Mouse (Mus musculus): ENCODE measurements around the gene Olfr1378.
A peak's percentile ranks its signal among the peaks of the same experiment; 100 is the strongest.

Gene Olfr1378

DNA sequence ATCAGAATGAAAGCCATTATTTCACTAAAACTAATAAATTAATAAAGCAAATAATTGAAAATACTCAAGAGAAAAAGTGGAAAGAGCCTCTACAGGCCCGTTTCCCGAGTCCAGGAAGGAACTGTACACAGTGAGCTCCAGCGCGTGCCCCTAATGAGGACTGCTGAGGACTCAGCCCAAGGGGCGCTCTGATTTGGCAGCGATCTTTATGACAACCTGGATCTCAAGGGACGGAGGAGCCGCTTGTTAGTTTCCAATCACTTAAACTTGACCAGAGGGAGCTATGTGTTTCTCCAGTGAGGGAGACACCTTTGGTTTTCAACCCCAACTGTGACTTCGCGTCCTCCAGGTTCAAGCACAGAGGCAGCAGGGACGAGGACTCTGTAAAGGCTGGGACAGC lies at the start of gene Olfr1378:
Gene Olfr1378, plus strand, starts transcription at position 301 of the 400 bp plus-strand sequence.
- DNase-seq (ENCODE audit: low spot score) = no peak

DNA sequence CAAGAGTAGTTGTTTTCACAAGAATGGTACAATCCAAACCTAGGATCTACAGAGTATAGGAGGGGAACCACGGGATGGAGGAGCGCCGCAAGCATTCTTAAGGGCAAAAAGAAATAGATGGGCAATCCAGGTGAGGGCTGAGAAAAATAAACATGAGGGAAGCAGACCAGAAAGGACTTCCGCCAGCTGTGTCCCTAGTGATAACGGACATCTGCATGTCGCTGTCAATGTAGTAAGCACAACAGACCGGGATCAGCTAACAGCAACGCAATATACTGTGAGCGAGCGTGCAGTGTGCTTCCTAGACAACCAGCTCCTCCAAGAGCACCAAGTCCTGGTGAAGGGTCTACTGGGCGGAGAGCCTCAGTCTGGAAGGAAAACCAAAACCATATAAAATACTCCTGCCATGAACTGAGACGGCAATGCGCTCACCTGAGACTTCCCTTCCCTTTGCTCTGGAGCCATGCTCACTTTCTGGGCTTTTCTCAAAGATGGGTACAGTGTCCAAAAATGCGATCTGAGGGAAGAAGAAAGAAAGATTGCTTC lies 35.8 kb upstream of the Olfr1378 start:
- DNase-seq (ENCODE audit: low spot score) = no peak

DNA sequence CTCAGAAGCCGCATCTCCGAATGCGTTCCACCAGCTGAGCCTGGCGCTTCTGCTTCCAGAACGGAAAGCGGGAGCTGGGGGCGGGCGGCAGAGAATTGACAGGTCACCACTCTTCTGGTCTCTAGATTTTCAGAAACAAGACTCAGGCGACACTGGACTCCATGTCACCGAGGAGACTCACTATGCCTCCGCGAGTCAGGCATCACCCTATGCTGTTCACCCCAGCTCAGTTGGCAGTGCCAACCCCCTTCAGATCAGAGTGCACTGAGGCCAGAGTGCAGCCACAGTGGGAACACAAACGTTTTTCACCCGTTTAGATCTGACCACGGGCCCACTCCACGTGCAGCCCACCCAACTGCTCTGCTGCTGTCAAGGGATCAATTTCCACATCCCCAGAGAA lies 35.3 kb upstream of the Olfr1378 start:
- no peak for DNase-seq (ENCODE audit: low spot score)

DNA sequence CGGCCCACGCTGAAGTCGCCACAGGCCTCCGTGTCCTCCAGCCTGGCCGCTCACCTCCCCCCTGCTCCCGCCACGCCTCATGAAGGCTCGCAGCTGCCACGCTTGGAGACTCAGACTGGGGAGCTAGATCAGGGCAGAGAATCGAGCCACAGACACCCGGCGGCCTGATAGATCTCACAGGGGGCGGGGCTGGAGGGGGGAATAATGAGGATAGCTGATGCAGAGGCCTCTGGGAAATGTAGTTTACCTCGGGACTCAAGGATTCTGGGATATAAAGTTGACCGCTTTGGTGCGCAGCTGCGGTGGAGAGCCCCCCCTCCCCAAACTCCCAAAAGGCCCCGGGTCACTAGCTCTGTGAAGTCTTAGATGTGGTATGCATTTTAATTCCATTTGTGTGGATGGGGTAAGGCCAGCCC lies 34.9 kb upstream of the Olfr1378 start, which contains the start of gene Zfp354b:
Gene Zfp354b, minus strand, starts transcription at position 183 of the 416 bp plus-strand sequence.
- DNase-seq (ENCODE audit: low spot score) = peak; percentile 83

DNA sequence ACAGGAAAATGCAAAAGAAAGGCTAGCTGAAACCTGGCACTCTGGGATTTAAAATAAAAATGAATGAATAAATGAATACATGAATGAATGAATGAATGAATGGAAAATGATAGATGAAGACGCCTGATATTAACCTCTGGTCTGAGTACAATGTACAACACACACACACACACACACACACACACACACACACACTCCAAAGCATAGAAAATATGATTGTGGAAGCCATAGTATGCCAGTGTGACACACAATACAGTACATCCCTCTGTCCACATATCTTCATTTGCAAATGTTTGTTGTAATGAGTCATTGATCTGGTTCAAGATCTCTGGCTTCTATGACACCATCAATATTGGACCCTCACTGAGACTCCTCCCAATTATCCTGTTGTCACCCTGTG lies 34.3 kb upstream of the Olfr1378 start:
- DNase-seq (ENCODE audit: low spot score) = no peak

DNA sequence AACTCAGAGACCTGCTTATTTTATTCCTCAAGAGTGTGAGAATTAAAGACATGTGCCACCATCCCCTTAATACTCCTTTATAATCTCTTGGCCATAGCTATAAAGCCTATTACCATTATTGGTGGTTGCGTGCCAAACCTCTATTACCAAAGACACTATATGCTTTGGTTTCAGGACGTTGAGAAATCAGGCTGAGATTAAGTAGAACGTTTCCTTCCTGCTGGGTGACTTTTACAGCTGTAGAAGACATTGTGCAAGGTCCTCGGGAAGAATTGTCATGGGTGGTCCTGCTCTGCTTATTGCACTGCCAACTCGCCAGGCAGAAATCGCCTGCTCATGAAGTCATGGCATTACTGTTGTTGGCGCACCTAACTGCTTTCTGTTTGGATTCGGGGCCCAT lies 27.9 kb upstream of the Olfr1378 start:
- DNase-seq (ENCODE audit: low spot score) = no peak

DNA sequence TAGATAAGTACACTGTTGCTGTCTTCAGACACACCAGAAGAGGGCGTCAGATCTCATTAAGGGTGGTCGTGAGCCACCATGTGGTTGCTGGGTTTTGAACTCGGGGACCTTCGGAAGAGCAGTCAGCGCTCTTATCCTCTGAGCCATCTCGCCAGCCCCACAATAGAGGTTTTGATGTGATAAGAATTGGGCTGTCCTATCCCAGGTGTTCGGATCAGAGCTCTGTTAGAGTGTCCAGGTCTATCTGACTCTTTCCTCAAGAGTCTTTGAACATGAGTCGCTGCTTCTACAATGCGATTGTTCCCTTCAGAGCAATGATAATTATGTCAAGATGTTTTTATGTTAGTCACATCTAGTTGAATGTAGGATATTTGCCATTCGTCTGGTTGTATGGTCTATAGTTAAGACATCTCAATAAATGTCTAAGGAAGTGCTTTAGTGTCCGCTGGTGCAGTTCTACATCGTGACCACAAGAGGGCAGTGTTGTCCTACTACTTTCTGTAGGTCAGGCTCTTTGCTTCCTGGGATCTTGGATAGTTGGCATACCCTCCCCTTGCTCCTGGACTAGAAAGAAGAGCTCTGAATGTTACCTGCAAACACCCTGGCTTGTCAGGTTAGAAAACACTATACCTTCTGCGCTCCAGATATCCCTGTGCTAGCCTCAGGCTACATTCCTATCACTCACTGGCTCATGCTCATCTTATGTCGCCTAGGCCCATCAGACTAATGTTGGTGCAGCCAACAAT lies 26.5 kb upstream of the Olfr1378 start:
- no peak for DNase-seq (ENCODE audit: low spot score)

DNA sequence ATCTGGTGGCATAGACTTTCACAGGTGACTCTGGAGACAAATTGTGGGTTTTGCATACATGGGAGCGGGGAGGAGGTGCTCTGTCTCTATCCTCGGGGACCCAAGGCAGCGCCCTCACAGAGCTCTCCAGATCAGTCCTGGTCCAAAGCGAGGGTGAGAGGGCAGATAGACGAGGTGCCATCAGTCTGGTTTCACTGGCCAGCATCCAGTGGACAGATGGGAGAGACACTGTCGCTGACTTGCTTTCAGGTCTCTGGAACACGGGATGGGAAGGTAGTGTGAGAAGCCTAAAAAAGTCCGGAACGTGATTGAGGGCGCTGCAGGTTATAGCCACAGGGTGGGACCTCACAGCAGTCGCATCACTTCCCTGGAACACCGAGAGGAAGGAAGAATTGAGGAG lies 23.9 kb upstream of the Olfr1378 start:
- no peak for DNase-seq (ENCODE audit: low spot score)

DNA sequence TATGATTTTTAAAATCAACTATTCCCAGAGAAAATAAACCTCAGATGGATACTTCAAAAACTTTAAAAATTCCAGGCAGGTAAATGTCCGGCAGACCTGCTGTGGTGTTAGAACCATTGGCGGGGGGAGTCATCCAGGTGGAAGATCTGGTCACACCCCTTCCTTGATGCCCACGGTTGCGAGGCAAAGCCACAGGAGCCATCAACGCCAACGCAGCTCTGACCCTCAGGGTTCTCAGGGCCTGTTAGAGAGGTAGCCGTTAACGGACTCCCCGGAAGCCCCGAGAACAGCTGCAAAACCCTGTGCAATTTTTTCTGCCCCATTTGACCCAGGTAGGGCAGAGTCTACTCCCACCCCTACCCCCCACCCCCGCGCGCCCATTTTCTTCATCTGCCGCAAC lies 22.8 kb upstream of the Olfr1378 start, which contains the start of gene 4933414I15Rik:
Gene 4933414I15Rik, minus strand, starts transcription at position 260 of the 400 bp plus-strand sequence.
- DNase-seq (ENCODE audit: low spot score) = no peak

DNA sequence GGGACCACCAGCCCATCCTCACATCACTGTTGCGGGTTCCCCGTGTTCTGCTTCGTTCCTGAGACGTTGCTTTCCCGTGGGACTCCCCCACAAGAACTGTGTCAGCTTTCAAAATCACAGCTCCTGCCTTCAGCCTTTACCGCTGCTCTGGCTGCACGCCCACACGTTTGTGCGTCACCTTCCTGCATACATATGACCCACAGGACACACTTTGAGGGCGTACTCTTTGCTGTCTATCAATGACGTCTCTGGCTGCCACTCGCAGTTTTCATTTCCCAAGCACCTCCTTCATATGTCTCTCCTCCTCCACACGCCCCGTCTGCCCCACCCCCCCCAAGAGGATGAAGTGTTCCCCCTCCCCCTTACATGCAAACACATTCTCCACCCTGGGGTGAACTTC lies 14.0 kb upstream of the Olfr1378 start:
- DNase-seq (ENCODE audit: low spot score) = no peak

DNA sequence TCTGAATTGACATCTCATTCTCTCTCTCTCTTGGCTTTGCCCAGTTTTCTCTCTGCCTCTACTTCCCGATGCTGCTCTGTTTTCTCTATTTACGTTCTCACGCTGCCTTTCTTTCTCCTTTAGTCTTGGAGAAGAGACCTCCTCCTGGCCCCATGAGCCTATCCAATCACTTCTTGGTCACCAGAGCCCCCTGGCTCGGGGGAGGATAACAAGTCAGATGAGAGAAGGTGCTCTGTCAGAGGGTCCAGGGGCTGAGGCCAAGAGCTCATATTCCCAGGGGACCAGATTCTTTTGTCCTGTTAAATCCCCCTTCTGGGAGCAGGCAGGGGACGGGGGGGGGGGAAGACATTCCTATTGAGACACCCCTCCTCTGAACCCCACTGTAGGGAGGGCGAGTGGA lies 12.7 kb upstream of the Olfr1378 start, which contains the start of gene Prop1:
Gene Prop1, minus strand, starts transcription at position 101 of the 400 bp plus-strand sequence.
- DNase-seq (ENCODE audit: low spot score) = no peak

DNA sequence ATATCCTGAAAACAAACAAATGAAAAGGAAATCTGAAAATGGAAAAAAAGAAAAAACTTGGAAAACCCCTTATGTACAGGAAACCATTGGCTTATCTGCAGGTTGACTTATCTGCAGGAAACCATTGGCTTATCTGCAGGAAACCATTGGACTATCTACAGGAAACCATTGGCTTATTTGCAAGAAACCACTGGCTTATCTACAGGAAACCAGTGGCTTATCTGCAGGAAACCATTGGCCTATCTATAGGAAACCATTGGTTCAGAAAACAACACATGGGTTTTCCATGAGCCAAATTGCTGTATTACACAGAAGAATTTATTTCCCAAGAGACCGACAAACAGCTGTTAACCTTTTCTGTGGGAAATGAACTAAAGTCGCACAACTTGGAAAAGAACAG lies 1.4 kb upstream of the Olfr1378 start:
- no peak for DNase-seq (ENCODE audit: low spot score)

DNA sequence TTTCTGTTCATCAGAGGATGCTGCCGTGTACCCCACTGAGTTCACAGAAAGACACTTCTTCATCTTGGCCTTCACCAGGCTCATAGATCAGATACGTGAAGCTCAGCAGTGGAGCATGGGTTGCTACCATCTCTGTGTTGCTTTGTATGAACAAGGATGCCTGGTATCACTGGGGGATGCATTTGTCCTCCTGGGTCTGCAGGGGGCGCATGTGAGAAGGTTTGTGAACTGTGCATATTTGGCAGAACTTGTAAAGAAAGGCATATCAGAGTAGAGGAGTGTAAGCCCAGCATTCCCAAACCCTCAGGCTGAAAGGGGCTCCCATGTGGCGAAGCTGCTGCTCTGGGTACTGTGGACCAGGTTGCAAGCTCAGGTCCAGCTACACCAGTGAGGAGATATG lies 10.9 kb downstream of the Olfr1378 start:
- no peak for DNase-seq (ENCODE audit: low spot score)

DNA sequence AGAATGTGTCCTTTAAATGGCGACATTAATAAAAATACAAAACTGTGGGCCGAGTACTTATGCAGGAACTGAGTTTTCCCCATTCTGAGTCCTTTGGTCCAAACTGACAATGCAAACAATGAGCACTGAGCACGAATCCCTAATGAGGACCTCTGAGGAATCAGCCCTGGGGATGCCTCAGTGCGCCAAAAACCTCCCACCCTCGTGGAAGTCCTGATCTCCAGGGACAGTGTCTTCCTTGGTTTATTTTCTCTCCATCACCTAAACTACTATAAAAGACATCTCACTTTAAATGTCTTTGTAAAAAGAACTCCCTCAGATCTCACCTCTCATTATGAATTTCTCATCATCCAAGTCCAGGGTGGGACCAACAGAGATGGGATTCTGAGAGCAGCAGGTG lies 15.3 kb downstream of the Olfr1378 start, which contains the start of gene Olfr1377:
Gene Olfr1377, plus strand, starts transcription at position 301 of the 400 bp plus-strand sequence.
- DNase-seq (ENCODE audit: low spot score) = no peak

DNA sequence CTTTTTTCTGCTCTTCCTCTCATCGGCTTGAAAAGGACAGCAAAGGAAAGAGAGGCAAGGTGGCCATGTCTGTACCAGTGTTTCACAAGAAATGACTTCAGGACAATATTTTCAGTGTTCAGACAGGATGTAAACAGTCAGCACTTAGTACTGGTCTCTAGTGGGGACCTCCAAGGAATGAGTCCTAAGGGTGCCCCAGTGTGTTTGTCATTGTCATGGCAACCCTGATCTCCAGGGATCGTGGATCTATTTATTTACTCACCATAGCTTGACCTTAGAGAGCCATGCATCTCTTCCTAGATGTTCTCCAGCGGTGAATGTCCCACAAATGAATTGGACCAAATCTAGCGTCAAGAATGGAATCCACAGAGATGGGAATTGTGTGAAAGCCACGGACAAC lies 37.0 kb downstream of the Olfr1378 start, which contains the start of gene Olfr51:
Gene Olfr51, plus strand, starts transcription at position 301 of the 400 bp plus-strand sequence.
- no peak for DNase-seq (ENCODE audit: low spot score)

DNA sequence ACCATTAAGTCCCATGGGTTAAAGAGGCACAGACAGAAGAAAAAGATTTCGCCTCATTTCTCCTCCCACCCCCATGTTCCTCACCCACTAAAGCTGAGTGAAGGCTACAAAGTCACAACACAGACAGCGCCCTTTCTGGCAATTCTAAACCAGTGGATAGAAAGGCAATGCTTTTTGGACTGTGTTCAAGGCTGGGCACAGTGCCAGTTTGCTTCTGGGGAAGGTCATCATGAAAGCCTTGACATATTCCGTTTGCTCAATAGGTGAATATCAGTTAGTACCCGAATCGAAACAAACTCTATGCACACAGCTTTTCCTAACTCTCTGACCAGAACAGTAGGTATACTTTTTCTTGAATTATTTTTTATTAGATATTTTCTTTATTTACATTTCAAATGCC lies 45.5 kb downstream of the Olfr1378 start:
- no peak for DNase-seq (ENCODE audit: low spot score)

DNA sequence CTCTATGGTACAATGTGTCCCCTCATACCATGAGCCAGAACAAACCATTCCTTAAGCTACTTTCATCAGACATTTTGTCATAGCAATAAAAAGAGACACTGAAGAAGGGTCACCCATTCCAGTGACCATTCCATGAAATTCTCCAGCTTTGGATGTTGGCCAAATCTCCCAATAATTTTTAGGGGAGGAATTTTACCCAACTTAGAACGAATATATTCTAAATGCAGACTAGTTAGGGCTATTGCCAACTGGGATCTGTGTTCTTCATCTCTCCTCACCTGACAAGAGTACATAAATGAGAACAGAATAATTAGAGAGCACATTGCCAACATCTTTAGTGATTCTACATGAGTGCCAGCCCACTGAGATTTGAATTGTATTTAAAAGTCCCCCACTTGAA lies 47.6 kb downstream of the Olfr1378 start, which contains the start of gene Olfr54:
Gene Olfr54, plus strand, starts transcription at position 301 of the 400 bp plus-strand sequence.
- no peak for DNase-seq (ENCODE audit: low spot score)

DNA sequence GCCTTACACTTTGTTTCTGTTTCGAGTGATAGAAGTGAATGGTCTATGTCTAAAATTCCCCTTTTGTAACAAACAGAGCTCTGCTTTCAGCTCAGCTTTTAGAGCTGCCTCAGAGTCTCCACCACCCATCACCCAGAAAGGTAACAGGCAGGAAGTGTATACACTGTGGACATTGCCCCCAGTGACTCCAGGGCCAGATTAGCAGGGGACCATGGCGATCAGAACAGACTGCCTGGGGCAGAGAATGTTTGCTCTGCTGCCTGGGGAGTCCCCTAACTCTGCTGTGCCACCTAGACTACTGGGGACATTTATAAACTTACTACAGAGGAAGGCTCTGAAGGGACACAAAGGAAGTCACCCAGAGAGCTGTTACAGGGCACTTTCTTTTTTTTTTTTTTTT lies 50.0 kb downstream of the Olfr1378 start:
- DNase-seq (ENCODE audit: low spot score) = no peak
